Mouse (Mus musculus): ENCODE data around the gene Svip.
A peak's percentile ranks its signal among the peaks of the same experiment; 100 is the strongest.

Svip gene

DNA sequence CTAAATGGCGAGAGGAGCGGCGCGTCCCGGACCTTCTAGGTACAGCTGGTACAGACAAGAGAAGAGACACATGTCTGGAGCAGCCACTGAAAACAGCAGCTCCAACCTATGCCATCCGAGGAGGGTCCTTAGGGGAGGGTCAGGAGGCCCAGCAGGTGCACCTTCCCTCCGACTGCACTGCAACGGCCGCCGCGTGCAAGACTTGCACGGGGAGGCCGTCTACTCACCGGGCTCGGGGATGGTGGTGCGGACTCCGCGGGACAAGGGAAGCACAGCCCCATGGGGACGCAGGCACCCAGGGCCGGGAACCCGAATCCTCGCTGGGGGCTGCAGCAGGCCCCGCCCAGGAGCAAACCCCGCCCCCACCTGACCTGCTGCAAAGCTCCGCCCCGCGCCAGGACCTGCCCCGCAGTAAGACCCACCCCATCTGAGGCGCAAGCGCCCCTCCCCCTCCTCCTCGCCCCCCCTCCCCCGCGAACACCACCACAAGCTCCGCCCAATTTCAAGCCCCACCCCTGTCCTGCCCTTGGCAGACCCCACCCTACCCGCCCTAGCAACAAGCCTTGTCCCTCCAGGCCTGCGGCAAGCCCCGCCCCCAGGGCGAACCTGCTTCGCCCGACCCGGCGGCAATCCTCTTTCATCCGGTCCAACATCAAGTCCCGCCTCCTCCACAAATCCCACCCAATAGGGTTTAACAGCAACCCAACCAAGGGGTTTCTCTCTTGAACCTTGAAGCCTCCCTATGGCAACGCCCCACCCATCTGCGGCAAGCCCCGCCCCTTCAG lies at the start of gene Svip:
Gene Svip, minus strand, starts transcription at position 508 of the 785 bp plus-strand sequence.
- peak; percentile 99 for DNase-seq

DNA sequence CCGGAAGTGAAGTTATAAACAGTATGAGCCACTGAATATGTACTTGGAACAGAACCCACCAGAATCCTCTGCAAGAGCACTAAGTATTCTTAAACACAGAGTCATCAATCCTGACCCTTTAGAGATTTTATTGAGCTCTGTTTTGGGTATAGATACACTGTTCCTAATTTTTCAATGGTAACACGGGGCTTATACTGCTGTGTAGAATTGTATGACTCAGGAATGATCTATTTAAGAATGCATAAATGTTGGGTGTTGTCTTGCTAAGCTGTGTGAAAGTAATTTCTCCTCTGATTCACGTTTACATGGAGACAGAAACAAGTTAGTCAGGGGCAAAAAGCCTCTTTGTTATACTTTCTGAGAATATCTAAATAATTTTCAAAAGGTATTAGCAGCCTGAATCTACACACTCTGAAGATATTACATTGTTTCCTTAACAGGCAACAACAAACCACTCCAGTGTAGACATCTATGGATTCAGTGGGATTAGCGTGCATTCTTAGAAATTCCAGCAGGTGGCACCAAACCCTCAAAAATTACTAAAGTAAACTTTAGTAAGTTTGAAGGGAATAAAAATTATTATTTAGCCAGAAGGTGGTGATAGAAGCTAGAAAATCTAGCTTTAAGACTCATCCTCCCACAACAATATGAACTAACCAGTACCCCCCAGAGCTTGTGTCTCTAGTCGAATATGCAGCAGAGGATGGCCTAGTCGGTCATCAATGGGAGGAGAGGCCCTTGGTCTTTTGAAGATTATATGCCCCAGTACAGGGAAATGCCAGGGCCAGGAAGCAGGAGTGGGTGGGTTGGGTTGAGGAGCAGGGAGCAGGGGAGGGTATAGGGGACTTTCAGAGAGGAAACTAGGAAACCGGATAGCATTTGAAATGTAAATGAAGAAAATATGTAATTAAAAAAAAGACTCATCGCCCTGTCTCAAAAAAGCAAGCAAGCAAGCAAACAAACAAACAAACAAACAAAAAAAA lies 32.1 kb upstream of the Svip start:
- no peak for DNase-seq

GRCm38 (mm10) chr7:52024050-52024626 lies 18.3 kb upstream of the Svip start:
- no peak for DNase-seq

GRCm38 (mm10) chr7:52022039-52022438 lies 16.2 kb upstream of the Svip start:
- no peak for DNase-seq

- no peak for DNase-seq
Measured at GRCm38 (mm10) chr7:52015628-52016027, 9.8 kb upstream of the Svip start, which contains the start of gene 1700015G11Rik. Gene 1700015G11Rik, minus strand, starts transcription at chr7:52015728.

GRCm38 (mm10) chr7:52015180-52015579 lies 9.4 kb upstream of the Svip start:
- no peak for DNase-seq

DNA sequence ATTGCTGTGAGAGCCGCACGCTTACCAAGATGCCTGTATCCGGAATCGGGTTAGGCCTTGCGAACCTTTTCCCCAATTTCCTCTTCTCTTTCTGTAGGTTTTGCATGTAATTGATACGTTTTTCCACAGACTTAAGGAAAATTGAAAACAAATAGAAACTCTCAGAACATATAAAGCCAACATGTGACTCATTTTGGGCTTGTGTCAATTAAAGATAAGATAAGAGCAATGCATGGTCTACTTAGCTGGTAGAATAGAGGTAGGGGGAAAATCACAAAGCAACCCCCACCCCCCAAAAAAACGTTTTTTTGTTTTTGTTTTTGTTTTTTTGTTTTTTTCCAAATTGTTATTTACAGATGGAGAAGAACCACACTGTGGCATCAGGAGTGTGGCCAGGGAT lies 7.6 kb upstream of the Svip start:
- no peak for DNase-seq

- no peak for DNase-seq
Measured at GRCm38 (mm10) chr7:52007138-52007537, 1.3 kb upstream of the Svip start.

- DNase-seq: no peak
Measured at GRCm38 (mm10) chr7:52006296-52006630, 445 bp upstream of the Svip start.

DNA sequence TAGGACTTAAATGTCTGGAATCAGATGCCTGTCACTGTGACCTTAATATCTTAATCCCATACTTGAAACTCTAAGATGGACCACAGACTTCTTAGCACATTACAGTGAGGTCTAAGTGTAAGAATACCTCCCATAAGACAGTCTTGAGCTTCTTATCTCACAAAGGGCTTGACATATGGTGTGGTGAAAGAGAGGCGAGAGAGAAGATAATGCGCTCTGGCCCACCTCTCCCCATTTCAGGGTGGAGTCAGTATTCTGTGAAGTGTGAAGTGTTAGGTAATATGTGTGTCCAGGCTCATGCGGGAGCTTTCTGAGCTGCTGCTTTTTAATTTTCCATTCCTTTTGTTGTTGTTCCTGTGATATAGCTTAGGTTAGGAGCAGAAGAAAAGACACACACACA lies 14.8 kb downstream of the Svip start:
- DNase-seq: no peak

DNA sequence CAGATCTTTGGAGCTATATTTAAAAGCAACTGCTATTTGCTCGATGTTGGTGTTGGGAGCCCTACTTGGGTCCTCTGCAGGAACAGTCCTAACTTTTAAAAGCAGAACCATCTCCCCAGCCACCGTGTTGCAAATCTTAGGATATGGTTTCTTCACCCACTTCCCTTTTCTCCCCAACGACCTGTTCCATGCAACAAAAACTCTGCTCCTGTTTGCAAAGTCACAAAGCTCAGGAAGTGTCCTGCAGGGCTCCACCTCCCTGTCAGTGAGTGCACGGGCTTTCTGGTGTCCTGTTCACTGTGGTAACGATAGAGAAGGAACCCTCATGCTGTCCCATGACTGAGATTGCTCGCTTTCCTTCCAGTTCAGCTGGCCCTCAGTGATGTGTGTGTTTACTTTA lies 18.9 kb downstream of the Svip start:
- DNase-seq: no peak

GRCm38 (mm10) chr7:51985763-51986162 lies 20.1 kb downstream of the Svip start:
- DNase-seq: no peak

GRCm38 (mm10) chr7:51982303-51982702 lies 23.5 kb downstream of the Svip start:
- no peak for DNase-seq

DNA sequence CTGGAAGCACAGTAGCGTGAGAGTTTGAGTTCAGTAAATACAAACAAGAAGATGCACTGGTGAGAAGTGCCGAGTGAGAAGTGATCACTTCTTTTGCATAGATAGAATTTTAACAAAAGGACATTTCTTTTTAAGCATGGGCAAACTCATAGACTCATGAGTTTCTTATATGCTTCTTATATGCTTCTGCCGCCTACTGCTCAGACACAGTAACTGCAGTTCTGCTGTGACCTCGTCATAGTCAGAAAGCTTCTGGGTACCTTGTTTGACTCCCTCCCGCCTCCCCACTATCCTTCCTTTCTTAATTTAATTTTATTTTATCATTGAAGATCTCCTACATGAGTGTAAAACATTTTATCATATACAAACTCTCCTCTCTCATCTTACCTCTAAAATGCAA lies 26.5 kb downstream of the Svip start:
- DNase-seq: no peak

GRCm38 (mm10) chr7:51975181-51975580 lies 30.6 kb downstream of the Svip start:
- DNase-seq: no peak

DNA sequence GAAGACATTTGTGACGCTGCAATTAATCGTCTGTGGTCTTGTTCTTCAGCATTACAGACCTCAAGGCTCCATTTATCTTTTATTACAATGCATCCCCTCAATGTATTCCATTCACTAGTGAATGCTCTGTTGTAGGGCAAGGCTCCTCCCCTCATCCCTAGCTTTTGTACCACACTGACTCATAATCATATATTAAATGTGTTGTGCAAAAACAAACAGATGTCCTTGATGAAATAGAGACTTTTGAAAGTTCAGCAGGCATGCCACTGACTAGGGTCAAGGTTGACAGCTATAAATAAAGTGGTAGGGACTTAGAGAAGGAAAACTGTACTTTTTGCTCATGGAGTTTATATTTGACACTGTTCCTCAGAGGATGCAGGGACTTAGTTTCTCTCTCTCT lies 32.3 kb downstream of the Svip start:
- no peak for DNase-seq

- DNase-seq: no peak
Measured at GRCm38 (mm10) chr7:51973091-51973490, 32.7 kb downstream of the Svip start.

GRCm38 (mm10) chr7:51972252-51972855 lies 33.5 kb downstream of the Svip start:
- no peak for DNase-seq

GRCm38 (mm10) chr7:51969379-51969778 lies 36.4 kb downstream of the Svip start:
- no peak for DNase-seq

DNA sequence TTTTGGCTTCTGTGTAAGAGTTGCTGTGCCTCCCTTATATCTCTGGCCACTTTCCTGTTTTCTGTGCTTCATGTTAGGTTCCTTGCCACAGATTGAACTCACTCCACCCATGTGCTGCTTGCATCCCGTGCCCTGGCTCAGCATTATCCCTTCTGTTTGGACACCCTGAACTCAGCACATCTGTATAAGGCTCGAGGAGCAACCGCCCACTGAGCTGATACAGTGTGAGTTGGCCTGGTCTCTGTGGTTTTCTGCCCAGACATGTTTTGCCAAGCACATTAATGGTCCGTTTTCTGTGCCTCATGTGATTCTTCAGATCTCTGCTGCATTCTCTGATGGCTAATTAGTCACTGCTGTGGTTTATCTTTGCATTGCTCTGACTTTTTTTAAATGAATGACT lies 38.2 kb downstream of the Svip start:
- no peak for DNase-seq

DNA sequence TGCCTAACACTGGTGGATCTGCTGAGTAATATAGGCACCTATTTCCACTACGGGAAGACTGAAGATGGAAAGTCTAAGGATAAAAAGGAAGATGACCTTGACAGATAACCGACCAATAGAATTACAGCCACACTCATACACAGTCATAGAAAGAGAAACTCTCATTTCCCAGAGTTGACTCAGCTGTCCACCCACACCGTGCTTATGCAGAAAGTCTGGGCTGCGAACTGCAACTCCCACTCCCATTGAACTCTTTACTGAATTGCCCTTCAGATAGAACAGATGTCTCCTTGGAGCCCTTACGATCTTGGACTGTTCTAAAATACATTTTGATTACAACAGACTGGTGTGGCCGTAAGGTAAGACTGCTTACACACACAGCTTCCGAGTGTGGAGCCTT lies 41.1 kb downstream of the Svip start:
- no peak for DNase-seq

DNA sequence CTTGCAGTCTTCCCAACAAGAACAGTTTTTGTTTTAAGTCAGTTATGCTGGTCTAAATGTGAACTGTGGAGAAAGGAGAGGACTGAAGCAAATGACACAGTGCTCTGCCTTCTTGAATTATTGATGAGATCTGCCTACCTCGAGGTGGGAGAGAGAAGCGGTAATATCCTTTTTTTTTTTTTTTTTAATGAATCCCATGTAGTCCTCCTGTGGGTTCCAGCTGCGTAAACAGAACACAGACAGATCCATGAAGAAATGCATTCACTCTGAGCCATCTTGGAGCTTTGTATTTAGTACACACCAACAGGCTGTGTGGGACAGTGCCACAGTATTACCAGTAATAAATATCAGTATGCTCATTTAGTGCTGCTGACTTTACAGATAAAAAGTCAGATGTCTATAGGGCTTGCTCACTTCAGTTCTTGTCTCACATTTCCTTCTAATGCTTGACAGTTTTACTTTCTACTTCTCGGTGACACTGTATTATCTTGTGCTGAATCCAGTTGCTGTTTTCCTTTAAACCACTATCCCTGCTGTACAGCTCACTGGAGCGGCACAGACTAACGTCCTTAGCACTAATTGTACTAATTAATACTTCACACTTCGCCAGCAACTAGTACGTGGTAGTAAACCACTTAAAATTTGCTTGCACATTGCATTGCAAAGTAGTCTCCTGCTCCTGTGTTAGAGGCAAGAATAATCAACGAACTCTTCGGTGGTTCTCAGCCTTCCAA lies 43.4 kb downstream of the Svip start:
- no peak for DNase-seq
